Mouse (Mus musculus) mouse embryonic stem cell (cell line): ENCODE data around the gene Ddn.

ENCODE experiments used
- in situ Hi-C, 2 experiments: fragments of 300-500 bp; cut with MboI; formaldehyde crosslinking; loops; 1 replicate in 1 of 2; 3 replicates in 1 of 2; pipeline ENCODE4 v1.14.3; 2019 to 2020; ENCODE audit warnings: low sequenced_read_pairs in 2 of 2, low pct_unique_long_range_greater_than_20kb in 1 of 2, mixed read lengths in 1 of 2; ENCODE audit not compliant: unreplicated experiment in 1 of 2

The Ddn gene

GRCm38 (mm10) chr15:98809390-98809789 lies at the start of gene Ddn:
TSS of gene Ddn (minus strand) at chr15:98809490.
- in situ Hi-C loops: no loop called here

GRCm38 (mm10) chr15:98854214-98854613 lies 44.9 kb upstream of the Ddn start:
- in situ Hi-C loops: no loop called here

- in situ Hi-C loops: no loop called here
Measured at GRCm38 (mm10) chr15:98853161-98853937, 44.1 kb upstream of the Ddn start.

- in situ Hi-C loops: no loop called here
Measured at GRCm38 (mm10) chr15:98852733-98853132, 43.4 kb upstream of the Ddn start.

GRCm38 (mm10) chr15:98852071-98852470 lies 42.8 kb upstream of the Ddn start:
- in situ Hi-C loops: no loop called here

GRCm38 (mm10) chr15:98851229-98851818 lies 42.0 kb upstream of the Ddn start:
- in situ Hi-C loops: no loop called here

- in situ Hi-C loops: no loop called here
Measured at GRCm38 (mm10) chr15:98850668-98851067, 41.4 kb upstream of the Ddn start.

- in situ Hi-C loops: no loop called here
Measured at GRCm38 (mm10) chr15:98849956-98850600, 40.8 kb upstream of the Ddn start.

- in situ Hi-C loops: no loop called here
Measured at GRCm38 (mm10) chr15:98849165-98849564, 39.9 kb upstream of the Ddn start.

GRCm38 (mm10) chr15:98846140-98846539 lies 36.9 kb upstream of the Ddn start:
- in situ Hi-C loops: no loop called here

- in situ Hi-C loops: no loop called here
Measured at GRCm38 (mm10) chr15:98845149-98845548, 35.9 kb upstream of the Ddn start.

GRCm38 (mm10) chr15:98843595-98844223 lies 34.4 kb upstream of the Ddn start:
- in situ Hi-C loops: no loop called here

- in situ Hi-C loops: no loop called here
Measured at GRCm38 (mm10) chr15:98839671-98840585, 30.6 kb upstream of the Ddn start.

- in situ Hi-C loops: no loop called here
Measured at GRCm38 (mm10) chr15:98839161-98839560, 29.9 kb upstream of the Ddn start.

GRCm38 (mm10) chr15:98837743-98838103 lies 28.4 kb upstream of the Ddn start:
- in situ Hi-C loops: no loop called here

- in situ Hi-C loops: no loop called here
Measured at GRCm38 (mm10) chr15:98837006-98837742, 27.9 kb upstream of the Ddn start.

GRCm38 (mm10) chr15:98835291-98835690 lies 26.0 kb upstream of the Ddn start:
- in situ Hi-C loops: no loop called here

- in situ Hi-C loops: no loop called here
Measured at GRCm38 (mm10) chr15:98834059-98834458, 24.8 kb upstream of the Ddn start.
